Mouse (Mus musculus): ENCODE measurements around the gene Cnppd1. TPM values are rescaled to one million over a fixed set of nuclear protein-coding genes. Genes with fewer than 3 reads are reported as not detected.

Cnppd1 gene
- polyA plus RNA-seq, 1 experiment from 2014 or later = 44.9 TPM

GRCm38 (mm10) chr1:75179334-75180104 lies 37.0 kb upstream of the Cnppd1 start:
- peak overlapping the region; percentile 99 for H3K4me2 ChIP-seq
- peak overlapping the region; percentile 62 for H3K4me3 ChIP-seq (replicated peaks)
- ATAC-seq (ENCODE audit: insufficient read depth, low FRiP score, low read depth) = peak; percentile 54
- 6% methylated on average over 23 of the region's 23 CpGs for WGBS
- H3K36me3 ChIP-seq = peaks cover 12% of the 10 kb centered on the region
- peaks cover 14% of the 10 kb centered on the region for H3K4me1 ChIP-seq
- H3K9me3 ChIP-seq = no peaks in the 10 kb centered on the region
- no peaks in the 10 kb centered on the region for H3K27me3 ChIP-seq (replicated peaks)
- H3K9ac ChIP-seq = peak overlapping the region; percentile 53
- peak overlapping the region; percentile 57 for H3K27ac ChIP-seq

GRCm38 (mm10) chr1:75168472-75169464 lies 26.3 kb upstream of the Cnppd1 start, which contains the start of gene Zfand2b:
Gene Zfand2b (plus strand): TSS chr1:75168646.
- Histone ChIP-seq H3K4me2 (peak within 1 kb of the TSS; percentile 80), H3K4me3 (replicated peaks) (peak within 1 kb of the TSS; percentile 77), H3K9me3 (no peaks in the 10 kb centered on the region), H3K27ac (peak within 1 kb of the TSS; percentile 86), H3K4me1 (peaks cover 16% of the 10 kb centered on the region), H3K9ac (peak within 1 kb of the TSS; percentile 63), H3K27me3 (replicated peaks) (no peaks in the 10 kb centered on the region), H3K36me3 (peaks cover 23% of the 10 kb centered on the region)
- WGBS = 1% methylated on average over 59 of the region's 59 CpGs
- ATAC-seq (ENCODE audit: insufficient read depth, low FRiP score, low read depth) = peak; percentile 98

- no peaks in the 10 kb centered on the region for H3K9me3 ChIP-seq
- no peaks in the 10 kb centered on the region for H3K27me3 ChIP-seq (replicated peaks)
- peaks cover 16% of the 10 kb centered on the region for H3K4me1 ChIP-seq
- H3K27ac ChIP-seq = peak overlapping the region; percentile 86
- peak overlapping the region; percentile 80 for H3K4me2 ChIP-seq
- peak overlapping the region; percentile 23; the same call in 1 of the 2 replicates for H3K9ac ChIP-seq
- ATAC-seq (ENCODE audit: insufficient read depth, low FRiP score, low read depth) = peak; percentile 2; the same call in 1 of the 2 replicates
- 5% methylated on average over 7 of the region's 7 CpGs for WGBS
- peaks cover 22% of the 10 kb centered on the region for H3K36me3 ChIP-seq
- peak overlapping the region; percentile 77 for H3K4me3 ChIP-seq (replicated peaks)
Measured at GRCm38 (mm10) chr1:75168093-75168471, 25.6 kb upstream of the Cnppd1 start.

- ATAC-seq (ENCODE audit: insufficient read depth, low FRiP score, low read depth) = no peak
- no peak overlapping the region for H3K4me2 ChIP-seq
- H3K4me1 ChIP-seq = no peaks in the 10 kb centered on the region
- no peaks in the 10 kb centered on the region for H3K36me3 ChIP-seq
- no peak overlapping the region for H3K9ac ChIP-seq
- no peaks in the 10 kb centered on the region for H3K27me3 ChIP-seq (replicated peaks)
- H3K27ac ChIP-seq = no peak overlapping the region
- 75% methylated on average over 4 of the region's 4 CpGs for WGBS
- no peaks in the 10 kb centered on the region for H3K9me3 ChIP-seq
- H3K4me3 ChIP-seq (replicated peaks) = no peak overlapping the region
Measured at GRCm38 (mm10) chr1:75160256-75160617, 17.7 kb upstream of the Cnppd1 start.

GRCm38 (mm10) chr1:75159540-75160255 lies 17.2 kb upstream of the Cnppd1 start:
- no peak overlapping the region for H3K4me3 ChIP-seq (replicated peaks)
- no peak overlapping the region for H3K27ac ChIP-seq
- ATAC-seq (ENCODE audit: insufficient read depth, low FRiP score, low read depth) = peak; percentile 60; the same call in 1 of the 2 replicates
- WGBS = 56% methylated on average over 5 of the region's 5 CpGs
- H3K36me3 ChIP-seq = no peaks in the 10 kb centered on the region
- H3K9me3 ChIP-seq = no peaks in the 10 kb centered on the region
- H3K9ac ChIP-seq = no peak overlapping the region
- no peak overlapping the region for H3K4me2 ChIP-seq
- no peaks in the 10 kb centered on the region for H3K27me3 ChIP-seq (replicated peaks)
- no peaks in the 10 kb centered on the region for H3K4me1 ChIP-seq

GRCm38 (mm10) chr1:75158990-75159389 lies 16.5 kb upstream of the Cnppd1 start:
- Histone ChIP-seq H3K4me3 (replicated peaks) (no peak overlapping the region), H3K27ac (no peak overlapping the region), H3K4me2 (no peak overlapping the region), H3K9me3 (no peaks in the 10 kb centered on the region), H3K36me3 (no peaks in the 10 kb centered on the region), H3K4me1 (no peaks in the 10 kb centered on the region), H3K9ac (no peak overlapping the region), H3K27me3 (replicated peaks) (no peaks in the 10 kb centered on the region)
- ATAC-seq (ENCODE audit: insufficient read depth, low FRiP score, low read depth) = no peak

GRCm38 (mm10) chr1:75155837-75156236 lies 13.3 kb upstream of the Cnppd1 start:
- whole genome bisulfite sequencing = 42% methylated on average over 3 of the region's 3 CpGs
- Histone ChIP-seq H3K36me3 (no peaks in the 10 kb centered on the region), H3K27ac (no peak overlapping the region), H3K4me3 (replicated peaks) (no peak overlapping the region), H3K9me3 (no peaks in the 10 kb centered on the region), H3K4me1 (no peaks in the 10 kb centered on the region), H3K27me3 (replicated peaks) (no peaks in the 10 kb centered on the region), H3K9ac (no peak overlapping the region), H3K4me2 (no peak overlapping the region)
- no peak for ATAC-seq (ENCODE audit: insufficient read depth, low FRiP score, low read depth)

- ATAC-seq (ENCODE audit: insufficient read depth, low FRiP score, low read depth) = no peak
- no peak overlapping the region for H3K9ac ChIP-seq
- H3K27ac ChIP-seq = no peak overlapping the region
- peaks cover 35% of the 10 kb centered on the region for H3K36me3 ChIP-seq
- H3K9me3 ChIP-seq = no peaks in the 10 kb centered on the region
- 90% methylated on average over 4 of the region's 4 CpGs for WGBS
- H3K4me2 ChIP-seq = no peak overlapping the region
- peaks cover 7% of the 10 kb centered on the region for H3K4me1 ChIP-seq
- no peak overlapping the region for H3K4me3 ChIP-seq (replicated peaks)
- H3K27me3 ChIP-seq (replicated peaks) = no peaks in the 10 kb centered on the region
Measured at GRCm38 (mm10) chr1:75148727-75149126, 6.2 kb upstream of the Cnppd1 start.

GRCm38 (mm10) chr1:75147411-75148135 lies 5.1 kb upstream of the Cnppd1 start:
- Histone ChIP-seq H3K9me3 (no peaks in the 10 kb centered on the region), H3K9ac (no peak overlapping the region), H3K4me2 (no peak overlapping the region), H3K4me1 (peaks cover 13% of the 10 kb centered on the region), H3K36me3 (peaks cover 35% of the 10 kb centered on the region), H3K27me3 (replicated peaks) (no peaks in the 10 kb centered on the region), H3K4me3 (replicated peaks) (no peak overlapping the region), H3K27ac (no peak overlapping the region)
- 77% methylated on average over 7 of the region's 7 CpGs for WGBS
- no peak for ATAC-seq (ENCODE audit: insufficient read depth, low FRiP score, low read depth)

- no peaks in the 10 kb centered on the region for H3K27me3 ChIP-seq (replicated peaks)
- no peak overlapping the region for H3K4me2 ChIP-seq
- H3K9ac ChIP-seq = no peak overlapping the region
- WGBS = 91% methylated on average over 3 of the region's 3 CpGs
- ATAC-seq (ENCODE audit: insufficient read depth, low FRiP score, low read depth) = no peak
- peaks cover 35% of the 10 kb centered on the region for H3K36me3 ChIP-seq
- H3K9me3 ChIP-seq = no peaks in the 10 kb centered on the region
- H3K4me1 ChIP-seq = peaks cover 17% of the 10 kb centered on the region
- H3K4me3 ChIP-seq (replicated peaks) = no peak overlapping the region
- no peak overlapping the region for H3K27ac ChIP-seq
Measured at GRCm38 (mm10) chr1:75145589-75145988, 3.1 kb upstream of the Cnppd1 start.

Data from stomach, embryonic 15.5 days (tissue).